Mouse (Mus musculus) lung, embryonic 14.5 days (tissue): Measurements from ENCODE around the gene Smdt1. TPM values are rescaled to one million over a fixed set of nuclear protein-coding genes. Genes with fewer than 3 reads are reported as not detected.

Experiments
- ATAC-seq: fragments of 200-750 bp; cut with Nextera tagmentation; 2 replicates; pipeline ENCODE4 v1.8.0; 2017; ENCODE audit warnings: mild to moderate bottlenecking, moderate TSS enrichment, moderate library complexity; ENCODE audit not compliant: insufficient read depth
- DNase-seq: peaks from one replicate; pipeline ENCODE4 v3.0.0-alpha.2; 2015
- H3K27ac ChIP-seq: fragments of 300-500 bp; sonication (generic); 2 replicates; pipeline ENCODE4 v1.5.1; 2014; ENCODE audit warnings: low read depth, mild to moderate bottlenecking, moderate library complexity
- H3K27me3 ChIP-seq: fragments of 300-500 bp; sonication (generic); 2 replicates; pipeline ENCODE4 v1.6.1; 2014; ENCODE audit warnings: low read length, control low read depth; ENCODE audit not compliant: insufficient read depth
- H3K36me3 ChIP-seq: fragments of 300-500 bp; sonication (generic); 2 replicates; pipeline ENCODE4 v1.6.1; 2014; ENCODE audit warnings: control low read depth; ENCODE audit not compliant: insufficient read depth
- H3K4me1 ChIP-seq: fragments of 300-500 bp; sonication (generic); 2 replicates; pipeline ENCODE4 v1.6.1; 2014; ENCODE audit warnings: antibody characterized with exemption, control low read depth; ENCODE audit not compliant: insufficient read depth
- H3K4me2 ChIP-seq: fragments of 300-500 bp; sonication (generic); 2 replicates; pipeline ENCODE4 v1.6.1; 2014; ENCODE audit warnings: mild to moderate bottlenecking
- H3K4me3 ChIP-seq: fragments of 300-500 bp; sonication (generic); 2 replicates; pipeline ENCODE4 v1.5.1; 2014; ENCODE audit warnings: low read depth, low read length
- H3K9ac ChIP-seq: fragments of 300-500 bp; sonication (generic); 2 replicates; pipeline ENCODE4 v1.6.1; 2014
- H3K9me3 ChIP-seq: fragments of 300-500 bp; sonication (generic); 2 replicates; pipeline ENCODE4 v1.6.1; 2016; ENCODE audit warnings: low read depth, low read length, control low read depth
- CTCF ChIP-seq: IDR thresholded peaks from 2 replicates; pipeline ENCODE4 v1.5.1; 2016; ENCODE audit warnings: antibody characterized with exemption, low read depth
- WGBS: fragments of 180-500 bp; shearing (Covaris S2); extraction: QIAGEN DNeasy Blood & Tissue Kit; methylation state at CpG from one replicate; pipeline ENCODE4 v1.1.7; 2014; 5-methylcytosine and 5-hydroxymethylcytosine counted together
- polyA plus RNA-seq: library from polyadenylated mRNA; unstranded; fragments of >200 nt; fragmentation: Nextera tagmentation; extraction: Ambion mirVana; gene quantifications from 2 replicates; pipeline ENCODE4 v1.2.1, GENCODE M21; 2014

Smdt1 gene
- polyA plus RNA-seq, 1 experiment from 2014 or later, result 226 TPM

DNA sequence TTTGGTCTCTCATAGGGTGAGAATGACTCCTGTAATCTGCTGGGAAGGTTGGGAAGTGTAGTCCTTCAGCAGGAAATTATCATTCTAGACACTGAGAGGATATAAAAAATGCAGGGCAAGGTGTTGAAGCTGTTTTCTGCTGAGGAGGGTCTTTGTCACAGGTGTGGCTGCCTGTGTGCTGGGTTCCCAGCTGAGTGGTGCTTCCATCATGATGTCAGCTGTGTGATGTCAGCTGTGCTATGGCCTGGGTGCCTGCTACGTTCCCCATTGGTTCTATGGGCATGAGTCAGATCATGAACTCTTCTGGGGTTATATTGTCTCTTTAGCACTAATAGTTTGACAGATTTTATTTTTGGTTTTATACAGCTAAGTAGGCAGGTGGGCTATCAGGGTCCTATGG is 30.1 kb downstream of the Smdt1 start:
- no peak for ATAC-seq
- 72% methylated on average over 1 of the region's 1 CpGs for WGBS
- no peaks in the 10 kb centered on the region for H3K27me3 ChIP-seq

GRCm38 (mm10) chr15:82372446-82372845 is 33.7 kb downstream of the Smdt1 start:
- no peaks in the 10 kb centered on the region for H3K27me3 ChIP-seq
- H3K4me3 ChIP-seq, result no peak overlapping the region
- ATAC-seq, result no peak
- no peak overlapping the region for H3K9ac ChIP-seq
- H3K4me2 ChIP-seq, result no peak overlapping the region
- no peaks in the 10 kb centered on the region for H3K4me1 ChIP-seq
- no peak for TF ChIP-seq CTCF
- no peak for DNase-seq
- no peak overlapping the region for H3K27ac ChIP-seq
- 87% methylated on average over 6 of the region's 6 CpGs for whole genome bisulfite sequencing
- no peaks in the 10 kb centered on the region; the same call in 1 of the 2 replicates for H3K36me3 ChIP-seq
- no peaks in the 10 kb centered on the region for H3K9me3 ChIP-seq

More for the DNA sequence above, 30.1 kb downstream of the Smdt1 start:
- TF ChIP-seq CTCF, result no peak
- no peak for DNase-seq
- Histone ChIP-seq H3K27ac (no peak overlapping the region), H3K9ac (no peak overlapping the region), H3K36me3 (no peaks in the 10 kb centered on the region; the same call in 1 of the 2 replicates), H3K4me2 (no peak overlapping the region), H3K4me3 (no peak overlapping the region), H3K4me1 (no peaks in the 10 kb centered on the region), H3K9me3 (no peaks in the 10 kb centered on the region)

DNA sequence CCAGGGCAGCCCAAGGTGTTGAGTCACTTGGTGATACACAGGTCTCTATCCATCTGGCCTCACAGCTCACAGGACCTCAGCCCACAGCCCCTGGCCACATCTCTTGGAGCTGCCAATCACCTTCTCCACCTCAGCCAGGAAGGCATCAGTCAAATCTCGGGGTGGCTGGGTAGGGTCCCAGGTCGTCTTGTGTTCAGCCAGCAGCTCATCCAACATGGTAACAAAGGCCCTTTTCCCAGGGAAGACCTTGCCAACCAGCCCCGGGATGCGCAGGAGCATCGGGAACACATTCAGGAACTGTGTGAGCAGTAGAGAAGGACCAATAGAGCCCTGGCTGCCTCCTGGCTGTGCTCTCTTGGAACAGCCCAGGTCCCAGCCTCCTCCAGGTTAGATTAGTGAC is 34.2 kb downstream of the Smdt1 start:
- Histone ChIP-seq H3K27ac (no peak overlapping the region), H3K4me1 (no peaks in the 10 kb centered on the region), H3K4me2 (no peak overlapping the region), H3K9ac (no peak overlapping the region), H3K4me3 (no peak overlapping the region), H3K36me3 (no peaks in the 10 kb centered on the region; the same call in 1 of the 2 replicates), H3K27me3 (no peaks in the 10 kb centered on the region), H3K9me3 (no peaks in the 10 kb centered on the region)
- TF ChIP-seq CTCF, result no peak
- DNase-seq (no peak), ATAC-seq (no peak)
- WGBS, result 89% methylated on average over 5 of the region's 5 CpGs

DNA sequence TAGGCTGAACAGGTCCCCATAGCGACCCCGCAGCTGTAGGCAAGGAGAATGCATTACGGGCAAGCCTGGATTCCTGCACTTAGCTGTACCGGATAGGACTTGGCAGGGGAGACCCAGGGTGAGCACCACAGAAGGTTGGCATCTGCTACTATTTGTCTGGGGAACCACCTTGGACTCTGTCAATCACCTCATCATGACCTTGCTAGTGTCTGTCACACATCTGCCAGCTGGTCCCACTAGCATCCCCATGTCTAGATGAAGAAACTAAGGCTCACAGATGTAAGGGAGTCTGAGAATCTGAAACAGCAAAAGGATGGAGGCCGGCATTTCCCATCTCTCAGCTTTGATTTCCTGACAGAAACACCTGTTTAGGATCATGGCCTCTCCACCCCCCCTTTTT is 35.7 kb downstream of the Smdt1 start:
- Histone ChIP-seq H3K4me2 (no peak overlapping the region), H3K9ac (no peak overlapping the region), H3K9me3 (no peaks in the 10 kb centered on the region), H3K4me3 (no peak overlapping the region), H3K36me3 (no peaks in the 10 kb centered on the region; the same call in 1 of the 2 replicates), H3K4me1 (peaks cover 3% of the 10 kb centered on the region; the same call in 1 of the 2 replicates), H3K27me3 (no peaks in the 10 kb centered on the region), H3K27ac (no peak overlapping the region)
- TF ChIP-seq CTCF, result no peak
- DNase-seq (no peak), ATAC-seq (no peak)
- WGBS, result 76% methylated on average over 5 of the region's 5 CpGs

- 80% methylated on average over 9 of the region's 9 CpGs for WGBS
- Histone ChIP-seq H3K27ac (no peak overlapping the region), H3K4me2 (no peak overlapping the region), H3K4me3 (no peak overlapping the region), H3K4me1 (peaks cover 3% of the 10 kb centered on the region; the same call in 1 of the 2 replicates), H3K9ac (no peak overlapping the region), H3K36me3 (no peaks in the 10 kb centered on the region; the same call in 1 of the 2 replicates), H3K27me3 (no peaks in the 10 kb centered on the region), H3K9me3 (no peaks in the 10 kb centered on the region)
- TF ChIP-seq CTCF, result no peak
- ATAC-seq (no peak), DNase-seq (no peak)
Measured at GRCm38 (mm10) chr15:82375855-82376254, 37.1 kb downstream of the Smdt1 start.

DNA sequence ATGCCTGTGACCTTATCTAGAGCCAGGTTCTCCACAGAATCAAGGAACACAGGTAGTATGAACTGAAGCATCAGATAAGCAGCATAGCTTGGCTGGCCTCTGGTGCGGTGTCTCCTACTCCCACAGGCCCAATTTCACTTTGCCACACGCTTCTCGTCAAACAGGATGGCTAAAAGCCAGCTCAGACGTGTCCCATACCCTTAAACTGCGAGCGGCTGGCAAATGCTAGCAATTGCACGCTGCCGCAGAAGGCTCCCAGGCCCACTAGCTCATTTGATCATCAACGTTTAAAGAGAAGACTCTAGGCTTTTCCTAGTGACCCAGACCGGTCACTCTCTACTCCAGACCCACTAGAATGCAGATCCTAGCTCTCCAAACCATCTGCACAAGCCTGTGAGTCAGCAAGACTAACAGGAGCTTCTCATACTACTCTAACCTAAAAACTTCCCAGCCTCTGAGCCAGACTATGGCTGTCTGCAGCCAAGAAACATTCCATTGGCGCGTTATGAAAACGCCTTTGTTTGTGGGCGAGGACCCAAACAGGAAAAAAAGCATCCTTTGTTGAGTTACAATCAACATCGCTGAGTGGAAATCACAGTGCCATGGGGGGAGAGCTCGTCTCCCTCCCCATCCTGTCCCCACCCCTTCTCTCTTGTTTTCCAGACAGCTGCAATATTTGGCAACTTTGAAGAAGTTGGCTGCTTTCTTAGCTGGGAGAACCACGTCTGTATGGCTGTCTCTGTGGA is 37.8 kb downstream of the Smdt1 start:
- Histone ChIP-seq H3K27ac (peak overlapping the region; percentile 25), H3K9ac (no peak overlapping the region), H3K27me3 (no peaks in the 10 kb centered on the region), H3K4me2 (no peak overlapping the region), H3K36me3 (no peaks in the 10 kb centered on the region; the same call in 1 of the 2 replicates), H3K9me3 (no peaks in the 10 kb centered on the region), H3K4me1 (peaks cover 3% of the 10 kb centered on the region; the same call in 1 of the 2 replicates), H3K4me3 (no peak overlapping the region)
- no peak for ATAC-seq
- no peak for TF ChIP-seq CTCF
- WGBS, result 58% methylated on average over 17 of the region's 17 CpGs
- peak; percentile 75 for DNase-seq

DNA sequence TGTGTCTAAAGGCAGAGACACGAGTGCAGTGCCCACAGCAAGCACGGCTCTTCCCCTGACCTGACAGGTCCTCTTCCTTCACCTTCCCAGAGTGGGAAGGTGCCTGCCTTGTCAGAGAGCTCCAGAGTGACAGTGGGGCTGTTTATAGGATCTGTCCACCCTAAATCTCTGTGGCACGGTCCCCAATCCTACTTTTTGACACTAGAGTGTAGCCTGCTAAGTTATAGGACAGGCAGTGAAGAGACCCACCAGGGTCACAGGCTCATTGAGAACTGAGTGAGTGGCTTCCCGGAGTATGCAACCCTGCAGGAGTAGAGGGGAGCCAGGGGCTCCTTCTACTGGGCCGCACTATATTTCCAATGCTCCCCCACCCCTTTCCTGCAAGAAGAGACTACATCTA is 38.9 kb downstream of the Smdt1 start:
- Histone ChIP-seq H3K36me3 (no peaks in the 10 kb centered on the region; the same call in 1 of the 2 replicates), H3K9me3 (no peaks in the 10 kb centered on the region), H3K9ac (no peak overlapping the region), H3K27me3 (no peaks in the 10 kb centered on the region), H3K4me1 (peaks cover 3% of the 10 kb centered on the region; the same call in 1 of the 2 replicates), H3K4me2 (no peak overlapping the region; the same call in 1 of the 2 replicates), H3K4me3 (no peak overlapping the region), H3K27ac (no peak overlapping the region; the same call in 1 of the 2 replicates)
- no peak for TF ChIP-seq CTCF
- ATAC-seq, result no peak
- WGBS, result 42% methylated on average over 5 of the region's 5 CpGs
- DNase-seq, result no peak
